ENCODE assay signal across 14 mouse cellular contexts in genomic region chr2:29465649-29466137, GRCm38 (mm10).
DNase-seq lines count a peak whose midpoint lies in the region; ATAC-seq and TF ChIP-seq lines count a peak whose summit lies in the region.
"Had no signal": no experiment of that assay in that cellular context is flagged by ENCODE, and none has a peak within 500 bp of the region (broad histone marks: within the 10 kb centered on the region; RNA-seq: fewer than 3 reads in every experiment).

No protein-coding gene starts in this region.

- ATAC-seq in hindbrain, embryonic 11.5 days (ENCODE audit: low FRiP score): no peak
- peak; percentile 56 for ATAC-seq in lung, postnatal 0 days
- peak; percentile 14 to 29; a peak in 1 of 4 replicates for ATAC-seq in hematopoietic stem cell, adult 5-6 weeks (replicated peaks in 1 of 2; ENCODE audit: insufficient read depth in 1 of 2, low FRiP score in 2 of 2, low TSS enrichment in 1 of 2, low read depth in 1 of 2, poor library complexity in 2 of 2, severe bottlenecking in 2 of 2)
- ATAC-seq in midbrain, embryonic 15.5 days (replicated peaks): 0 out of 2 replicates have a peak, but pooled peaks have one; percentile 15
- no peak for ATAC-seq in frontal cortex, adult (ENCODE audit: low TSS enrichment)

- no peak overlapping the region for H3K9ac ChIP-seq in hindbrain, embryonic 11.5 days (ENCODE audit: low read depth, low read length)
- no peak overlapping the region for H3K9ac ChIP-seq in lung, postnatal 0 days (replicated peaks; ENCODE audit: low read depth)
- no peak overlapping the region for H3K9ac ChIP-seq in midbrain, embryonic 15.5 days
- H3K9ac ChIP-seq: heart, embryonic 13.5 days; liver, embryonic 13.5 days had no signal

- no peaks in the 10 kb centered on the region for H3K9me3 ChIP-seq in hindbrain, embryonic 10.5 days
- H3K9me3 ChIP-seq in hindbrain, embryonic 11.5 days (ENCODE audit: control insufficient read depth, low read length): no peaks in the 10 kb centered on the region
- no peaks in the 10 kb centered on the region for H3K9me3 ChIP-seq in lung, postnatal 0 days (ENCODE audit: low read length)
- no peaks in the 10 kb centered on the region for H3K9me3 ChIP-seq in midbrain, embryonic 15.5 days
- H3K9me3 ChIP-seq: heart, embryonic 13.5 days; liver, embryonic 13.5 days had no signal

- H3K4me2 ChIP-seq in hindbrain, embryonic 11.5 days (replicated peaks; ENCODE audit: low read depth, low read length): no peak overlapping the region
- no peak overlapping the region for H3K4me2 ChIP-seq in lung, postnatal 0 days (replicated peaks; ENCODE audit: low read depth, low read length)
- H3K4me2 ChIP-seq in midbrain, embryonic 15.5 days: no peak overlapping the region
- H3K4me2 ChIP-seq: heart, embryonic 13.5 days; liver, embryonic 13.5 days had no signal

- no peak for DNase-seq in hindbrain, embryonic 10.5 days (ENCODE audit: low spot score)
- DNase-seq in hindbrain, embryonic 11.5 days (ENCODE audit: low spot score): no peak
- DNase-seq in lung, postnatal 0 days (ENCODE audit: low spot score): peak; percentile 68
- no peak for DNase-seq in lung, postnatal 25 days (ENCODE audit: low spot score)
- no peak for DNase-seq in kidney, postnatal 25 days
- DNase-seq: adrenal gland, postnatal 14 days; gastrocnemius, postnatal 10 days; liver, embryonic 13.5 days; right cerebral cortex, postnatal 25 days had no signal

- TF ChIP-seq EP300 in lung, postnatal 0 days (IDR thresholded peaks at IDR 0.05): no peak

- no peak overlapping the region for H3K4me3 ChIP-seq in hindbrain, embryonic 10.5 days
- no peak overlapping the region for H3K4me3 ChIP-seq in hindbrain, embryonic 11.5 days (ENCODE audit: low read depth, low read length)
- H3K4me3 ChIP-seq in lung, postnatal 0 days (ENCODE audit: low read depth, low read length): no peak overlapping the region
- H3K4me3 ChIP-seq in midbrain, embryonic 15.5 days: no peak overlapping the region
- H3K4me3 ChIP-seq: erythroblast, embryonic 14.5 days; heart, embryonic 13.5 days; liver, embryonic 13.5 days had no signal

- peaks cover 30% of the 10 kb centered on the region for H3K4me1 ChIP-seq in hindbrain, embryonic 10.5 days (replicated peaks)
- no peaks in the 10 kb centered on the region for H3K4me1 ChIP-seq in hindbrain, embryonic 11.5 days (replicated peaks; ENCODE audit: control insufficient read depth, insufficient read depth, low read length)
- no peaks in the 10 kb centered on the region for H3K4me1 ChIP-seq in lung, postnatal 0 days (ENCODE audit: insufficient read depth, low read depth, low read length)
- peaks cover 35% of the 10 kb centered on the region for H3K4me1 ChIP-seq in midbrain, embryonic 15.5 days

- H3K27me3 ChIP-seq in hindbrain, embryonic 10.5 days (ENCODE audit: insufficient read depth, poor library complexity, severe bottlenecking): no peaks in the 10 kb centered on the region
- no peaks in the 10 kb centered on the region for H3K27me3 ChIP-seq in hindbrain, embryonic 11.5 days (ENCODE audit: control insufficient read depth, insufficient read depth, low read length)
- no peaks in the 10 kb centered on the region for H3K27me3 ChIP-seq in lung, postnatal 0 days (replicated peaks; ENCODE audit: insufficient read depth, low read length)
- H3K27me3 ChIP-seq in midbrain, embryonic 15.5 days (replicated peaks): no peaks in the 10 kb centered on the region
- H3K27me3 ChIP-seq: heart, embryonic 13.5 days; liver, embryonic 13.5 days had no signal

- TF ChIP-seq CTCF in lung, postnatal 0 days (IDR thresholded peaks at IDR 0.05): no peak

- H3K36me3 ChIP-seq in hindbrain, embryonic 10.5 days: no peaks in the 10 kb centered on the region
- no peaks in the 10 kb centered on the region for H3K36me3 ChIP-seq in hindbrain, embryonic 11.5 days (ENCODE audit: control insufficient read depth, insufficient read depth, low read length)
- H3K36me3 ChIP-seq in lung, postnatal 0 days (ENCODE audit: insufficient read depth, low read length): no peaks in the 10 kb centered on the region
- H3K36me3 ChIP-seq in midbrain, embryonic 15.5 days (replicated peaks): no peaks in the 10 kb centered on the region
- H3K36me3 ChIP-seq: heart, embryonic 13.5 days; liver, embryonic 13.5 days had no signal

- 75% methylated on average over 3 of the region's 3 CpGs for WGBS in hindbrain, embryonic 10.5 days
- WGBS in hindbrain, embryonic 11.5 days: 68% methylated on average over 3 of the region's 3 CpGs
- 33% methylated on average over 3 of the region's 3 CpGs for WGBS in lung, postnatal 0 days
- 27% methylated on average over 3 of the region's 3 CpGs for WGBS in midbrain, embryonic 15.5 days

- 0 out of 2 replicates have a peak overlapping the region, but pooled peaks have one; percentile 59 for H3K27ac ChIP-seq in hindbrain, embryonic 10.5 days
- no peak overlapping the region for H3K27ac ChIP-seq in hindbrain, embryonic 11.5 days (ENCODE audit: low read depth, low read length)
- H3K27ac ChIP-seq in lung, postnatal 0 days (ENCODE audit: low read length): 0 out of 2 replicates have a peak overlapping the region, but pooled peaks have one; percentile 10
- peak overlapping the region; percentile 57 for H3K27ac ChIP-seq in midbrain, embryonic 15.5 days
- H3K27ac ChIP-seq: heart, embryonic 13.5 days; liver, embryonic 13.5 days had no signal

Comparison
In these comparisons a context has a peak if more than half of its experiments do, and no peak if none do; other contexts are left out.
1. ATAC-seq: peak in lung, postnatal 0 days (single experiment), hematopoietic stem cell, adult 5-6 weeks (2 of 2) and midbrain, embryonic 15.5 days (single experiment); none in hindbrain, embryonic 11.5 days (single experiment) and frontal cortex, adult (single experiment).